Mouse (Mus musculus) stomach, postnatal 0 days (tissue): ENCODE results near the gene Mapk8. TPM values are rescaled to one million over a fixed set of nuclear protein-coding genes. Genes with fewer than 3 reads are reported as not detected.

Source experiments
- ATAC-seq: fragments of 200-750 bp; cut with Nextera tagmentation; 2 replicates; pipeline ENCODE4 v1.8.0; 2017; ENCODE audit not compliant: low FRiP score, low TSS enrichment
- DNase-seq: peaks from one replicate; pipeline ENCODE4 v3.0.0-alpha.2; 2016; ENCODE audit warnings: low spot score
- H3K27ac ChIP-seq: fragments of 300-500 bp; sonication (generic); replicated peaks from 2 replicates; pipeline ENCODE4 v1.5.1; 2014; ENCODE audit warnings: mild to moderate bottlenecking, control low read depth
- H3K27me3 ChIP-seq: fragments of 300-500 bp; sonication (generic); 2 replicates; pipeline ENCODE4 v1.6.1; 2014; ENCODE audit warnings: low read length; ENCODE audit not compliant: control insufficient read depth, insufficient read depth
- H3K36me3 ChIP-seq: fragments of 300-500 bp; sonication (generic); 2 replicates; pipeline ENCODE4 v1.6.1; 2014; ENCODE audit warnings: low read length, mixed read lengths; ENCODE audit not compliant: control insufficient read depth, insufficient read depth
- H3K4me1 ChIP-seq: fragments of 300-500 bp; sonication (generic); replicated peaks from 2 replicates; pipeline ENCODE4 v1.6.1; 2014; ENCODE audit warnings: antibody characterized with exemption; ENCODE audit not compliant: control insufficient read depth, insufficient read depth
- H3K4me2 ChIP-seq: fragments of 300-500 bp; sonication (generic); replicated peaks from 2 replicates; pipeline ENCODE4 v1.6.1; 2014; ENCODE audit warnings: low read depth, mild to moderate bottlenecking, control low read depth, moderate library complexity
- H3K4me3 ChIP-seq: fragments of 300-500 bp; sonication (generic); 2 replicates; pipeline ENCODE4 v1.5.1; 2014; ENCODE audit warnings: low read depth, low read length, control low read depth
- H3K9ac ChIP-seq: fragments of 300-500 bp; sonication (generic); 2 replicates; pipeline ENCODE4 v1.6.1; 2014; ENCODE audit warnings: mild to moderate bottlenecking, low read length, control low read depth, mixed read lengths
- H3K9me3 ChIP-seq: fragments of 300-500 bp; sonication (generic); 2 replicates; pipeline ENCODE4 v1.6.1; 2016; ENCODE audit warnings: low read length; ENCODE audit not compliant: control insufficient read depth
- CTCF ChIP-seq: IDR thresholded peaks from 2 replicates; pipeline ENCODE4 v1.5.1; 2016; ENCODE audit warnings: antibody characterized with exemption, low read depth, mild to moderate bottlenecking, moderate library complexity
- EP300 ChIP-seq: optimal IDR thresholded peaks from 2 replicates; pipeline ENCODE3; 2016; ENCODE audit warnings: antibody characterized with exemption
- WGBS: fragments of 180-500 bp; shearing (Covaris S2); extraction: QIAGEN DNeasy Blood & Tissue Kit; methylation state at CpG from one replicate; pipeline ENCODE4 v1.1.7; 2014; 5-methylcytosine and 5-hydroxymethylcytosine counted together
- polyA plus RNA-seq: library from polyadenylated mRNA; unstranded; fragments of >200 nt; fragmentation: Nextera tagmentation; extraction: Ambion mirVana; gene quantifications from 2 replicates; pipeline ENCODE4 v1.2.1, GENCODE M21; 2015

Gene Mapk8
- polyA plus RNA-seq, 1 experiment from 2014 or later, result 7.7 TPM

DNA sequence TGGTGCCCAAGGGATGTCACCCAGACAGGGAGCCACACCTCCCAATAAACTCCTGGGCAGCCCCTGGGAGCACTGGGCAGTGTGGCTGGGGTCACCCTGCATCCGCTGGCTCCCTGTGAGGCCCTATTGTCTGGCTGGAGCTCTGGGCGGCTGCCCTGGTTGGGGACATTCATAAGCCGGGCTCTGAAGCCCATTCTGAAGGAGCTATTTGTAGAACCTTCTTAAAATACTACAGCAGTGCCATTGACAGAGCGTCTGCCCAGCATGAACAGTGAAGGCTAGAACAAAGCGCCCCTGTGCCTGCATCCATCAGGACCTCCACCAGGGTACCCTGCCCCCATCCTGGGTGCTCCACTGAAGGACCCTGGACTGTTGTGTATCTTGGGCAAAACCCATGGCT, 118.6 kb downstream of the Mapk8 start:
- DNase-seq, result no peak
- Histone ChIP-seq H3K4me3 (no peak overlapping the region), H3K9ac (no peak overlapping the region), H3K4me1 (no peaks in the 10 kb centered on the region), H3K27ac (no peak overlapping the region), H3K4me2 (no peak overlapping the region), H3K27me3 (no peaks in the 10 kb centered on the region), H3K9me3 (no peaks in the 10 kb centered on the region), H3K36me3 (no peaks in the 10 kb centered on the region)
- TF ChIP-seq CTCF (no peak), EP300 (no peak)
- ATAC-seq, result no peak
- WGBS, result 76% methylated on average over 5 of the region's 5 CpGs

Other genes with a start within 250 kb of the Mapk8 start
- gene Arhgap22, start 233.1 kb downstream of the Mapk8 start, polyA plus RNA-seq, result 6.5 TPM in 2 replicates
- 0.04 TPM in 1 of 2 replicates, not detected in the other for gene Frmpd2, start 24.5 kb upstream of the Mapk8 start, polyA plus RNA-seq
- 0.07 and 0.08 TPM in 2 replicates for gene Ptpn20, start 142.0 kb upstream of the Mapk8 start, polyA plus RNA-seq